Mouse (Mus musculus) hindbrain, embryonic 12.5 days (tissue): ENCODE data around the gene Prmt1. TPM values are rescaled to one million over a fixed set of nuclear protein-coding genes. Genes with fewer than 3 reads are reported as not detected.

Experiments used
- ATAC-seq: fragments of 200-750 bp; cut with Nextera tagmentation; 2 replicates; pipeline ENCODE4 v1.8.0; 2017; ENCODE audit warnings: moderate TSS enrichment; ENCODE audit not compliant: low FRiP score
- H3K27ac ChIP-seq: fragments of 300-500 bp; sonication (generic); 2 replicates; pipeline ENCODE4 v1.5.1; 2016; ENCODE audit warnings: mild to moderate bottlenecking
- H3K27me3 ChIP-seq: fragments of 300-500 bp; sonication (generic); 2 replicates; pipeline ENCODE4 v1.6.1; 2016; ENCODE audit warnings: mild to moderate bottlenecking
- H3K36me3 ChIP-seq: fragments of 300-500 bp; sonication (generic); 2 replicates; pipeline ENCODE4 v1.6.1; 2016; ENCODE audit warnings: mild to moderate bottlenecking
- H3K4me1 ChIP-seq: fragments of 300-500 bp; sonication (generic); 2 replicates; pipeline ENCODE4 v1.6.1; 2016
- H3K4me2 ChIP-seq: fragments of 300-500 bp; sonication (generic); replicated peaks from 2 replicates; pipeline ENCODE4 v1.6.1; 2016; ENCODE audit warnings: mild to moderate bottlenecking
- H3K4me3 ChIP-seq: fragments of 300-500 bp; sonication (generic); 2 replicates; pipeline ENCODE4 v1.5.1; 2016; ENCODE audit warnings: mild to moderate bottlenecking
- H3K9ac ChIP-seq: fragments of 300-500 bp; sonication (generic); 2 replicates; pipeline ENCODE4 v1.6.1; 2016; ENCODE audit warnings: mild to moderate bottlenecking, moderate library complexity
- H3K9me3 ChIP-seq: fragments of 300-500 bp; sonication (generic); replicated peaks from 2 replicates; pipeline ENCODE4 v1.6.1; 2016; ENCODE audit warnings: mild to moderate bottlenecking
- WGBS: fragments of 180-500 bp; shearing (Covaris S2); methylation state at CpG from one replicate; pipeline ENCODE4 v1.1.7; 2016; 5-methylcytosine and 5-hydroxymethylcytosine counted together
- polyA plus RNA-seq: library from polyadenylated mRNA; unstranded; fragments of >200 nt; fragmentation: Nextera tagmentation; extraction: Ambion mirVana; gene quantifications from 2 replicates; pipeline ENCODE4 v1.2.1, GENCODE M21; 2016

The Prmt1 gene
- polyA plus RNA-seq, 1 experiment from 2014 or later, result 566 TPM

- WGBS, result 81% methylated on average over 12 of the region's 12 CpGs
- H3K36me3 ChIP-seq, result 0 out of 2 replicates have a peak, but pooled peaks cover 4% of the 10 kb centered on the region
- H3K27ac ChIP-seq, result no peak overlapping the region
Observed at GRCm38 (mm10) chr7:44954091-44954885, 32.1 kb downstream of the Prmt1 start.

DNA sequence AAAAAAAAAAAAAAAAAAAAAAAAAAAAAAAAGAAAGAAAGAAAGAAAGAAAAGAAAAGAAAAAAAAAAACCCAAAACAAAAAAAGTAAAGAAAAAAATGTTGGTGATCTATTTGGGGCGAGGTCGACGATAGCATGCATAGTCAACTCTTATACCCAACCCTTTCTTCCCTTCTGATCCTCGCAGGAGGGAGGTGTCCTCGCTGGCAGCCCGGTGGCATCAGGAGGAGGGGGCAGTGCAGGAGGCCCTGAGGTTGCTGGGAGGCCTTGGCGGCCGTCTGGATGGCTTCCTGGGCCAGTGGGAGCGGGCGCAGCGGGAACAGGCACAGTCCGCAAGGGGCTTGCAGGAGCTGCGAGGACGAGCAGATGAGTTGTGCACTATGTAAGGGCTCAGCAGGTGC is 32.8 kb downstream of the Prmt1 start:
- Histone ChIP-seq H3K9me3 (no peaks in the 10 kb centered on the region), H3K4me3 (no peak overlapping the region), H3K27ac (no peak overlapping the region), H3K4me1 (peaks cover 14% of the 10 kb centered on the region; the same call in 1 of the 2 replicates), H3K27me3 (peaks cover 36% of the 10 kb centered on the region), H3K9ac (no peak overlapping the region), H3K36me3 (no peaks in the 10 kb centered on the region), H3K4me2 (no peak overlapping the region)
- 58% methylated on average over 14 of the region's 14 CpGs for WGBS
- no peak for ATAC-seq

More at GRCm38 (mm10) chr7:44954091-44954885, 32.1 kb downstream of the Prmt1 start:
- Histone ChIP-seq H3K4me3 (no peak overlapping the region), H3K9me3 (no peaks in the 10 kb centered on the region), H3K4me1 (peaks cover 14% of the 10 kb centered on the region; the same call in 1 of the 2 replicates), H3K4me2 (no peak overlapping the region), H3K9ac (no peak overlapping the region), H3K27me3 (peaks cover 33% of the 10 kb centered on the region)
- ATAC-seq, result no peak

DNA sequence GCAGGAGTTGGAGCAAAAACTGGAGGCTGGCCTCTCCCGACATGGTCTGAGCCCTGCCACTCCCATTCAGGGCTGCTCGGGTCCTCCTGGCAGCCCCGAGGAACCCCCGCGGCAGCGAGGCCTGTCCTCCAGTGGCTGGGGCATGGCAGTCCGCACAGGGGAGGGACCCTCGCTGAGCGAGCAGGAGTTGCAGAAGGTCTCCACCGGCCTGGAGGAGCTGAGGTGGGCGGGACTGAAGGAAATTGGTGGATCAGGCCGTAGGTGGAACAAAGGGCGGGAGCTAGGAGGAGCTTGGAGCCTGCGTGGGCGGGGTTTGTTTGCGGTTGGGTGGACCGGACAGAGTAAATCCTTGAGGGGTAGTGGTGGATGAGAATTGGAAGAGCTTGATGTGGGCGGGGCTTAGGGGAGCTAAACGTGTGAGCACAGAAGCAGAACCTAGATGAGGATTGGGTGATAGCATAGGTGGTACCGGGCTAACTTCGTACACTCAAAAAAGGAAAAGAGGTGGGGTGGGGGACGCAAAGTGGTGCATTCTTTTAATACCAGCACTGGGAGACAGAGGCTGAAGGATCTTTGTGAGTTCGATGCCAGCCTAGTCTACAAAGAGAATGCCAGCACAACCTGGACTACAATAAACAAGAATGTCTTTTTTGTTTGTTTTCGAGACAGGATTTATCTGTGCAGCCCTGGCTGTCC is 33.6 kb downstream of the Prmt1 start:
- peak overlapping the region; percentile 45 for H3K4me3 ChIP-seq

GRCm38 (mm10) chr7:44951960-44952359 is 34.4 kb downstream of the Prmt1 start:
- H3K36me3 ChIP-seq, result no peaks in the 10 kb centered on the region
- H3K27ac ChIP-seq, result no peak overlapping the region
- WGBS, result under 1% methylated on average over 10 of the region's 10 CpGs
- no peaks in the 10 kb centered on the region for H3K9me3 ChIP-seq
- peak overlapping the region; percentile 45 for H3K4me3 ChIP-seq
- H3K4me1 ChIP-seq, result peaks cover 14% of the 10 kb centered on the region; the same call in 1 of the 2 replicates
- peaks cover 44% of the 10 kb centered on the region for H3K27me3 ChIP-seq
- peak overlapping the region; percentile 64 for H3K9ac ChIP-seq
- no peak for ATAC-seq
- H3K4me2 ChIP-seq, result peak overlapping the region; percentile 72

More for the DNA sequence above, 33.6 kb downstream of the Prmt1 start:
- H3K27ac ChIP-seq, result no peak overlapping the region; the same call in 1 of the 2 replicates
- H3K36me3 ChIP-seq, result no peaks in the 10 kb centered on the region
- 6% methylated on average over 24 of the region's 24 CpGs for WGBS
- H3K9me3 ChIP-seq, result no peaks in the 10 kb centered on the region
- H3K4me2 ChIP-seq, result peak overlapping the region; percentile 72
- peaks cover 39% of the 10 kb centered on the region for H3K27me3 ChIP-seq
- ATAC-seq, result peak; percentile 85
- H3K9ac ChIP-seq, result peak overlapping the region; percentile 64
- H3K4me1 ChIP-seq, result peaks cover 14% of the 10 kb centered on the region; the same call in 1 of the 2 replicates

GRCm38 (mm10) chr7:44949922-44950321 is 36.4 kb downstream of the Prmt1 start:
- Histone ChIP-seq H3K36me3 (no peaks in the 10 kb centered on the region), H3K27ac (no peak overlapping the region), H3K4me3 (no peak overlapping the region), H3K9ac (no peak overlapping the region), H3K9me3 (no peaks in the 10 kb centered on the region), H3K4me1 (peaks cover 14% of the 10 kb centered on the region; the same call in 1 of the 2 replicates), H3K4me2 (no peak overlapping the region), H3K27me3 (peaks cover 44% of the 10 kb centered on the region)
- WGBS, result 78% methylated on average over 6 of the region's 6 CpGs
- no peak for ATAC-seq

GRCm38 (mm10) chr7:44942904-44943303 is 43.5 kb downstream of the Prmt1 start, which contains the start of gene Tsks:
Tsks (plus strand) TSS chr7:44943204.
- H3K9ac ChIP-seq, result no peak within 1 kb of the TSS
- H3K4me2 ChIP-seq, result no peak within 1 kb of the TSS
- no peaks in the 10 kb centered on the region for H3K36me3 ChIP-seq
- H3K4me1 ChIP-seq, result no peaks in the 10 kb centered on the region
- H3K27ac ChIP-seq, result no peak within 1 kb of the TSS
- WGBS, result 75% methylated on average over 7 of the region's 7 CpGs
- peaks cover 6% of the 10 kb centered on the region; the same call in 1 of the 2 replicates for H3K27me3 ChIP-seq
- H3K9me3 ChIP-seq, result no peaks in the 10 kb centered on the region
- H3K4me3 ChIP-seq, result no peak within 1 kb of the TSS
- ATAC-seq, result no peak

- no peaks in the 10 kb centered on the region for H3K36me3 ChIP-seq
- H3K4me1 ChIP-seq, result no peaks in the 10 kb centered on the region
- no peak for ATAC-seq
- no peak overlapping the region for H3K4me2 ChIP-seq
- H3K9me3 ChIP-seq, result no peaks in the 10 kb centered on the region
- H3K9ac ChIP-seq, result no peak overlapping the region
- no peak overlapping the region for H3K4me3 ChIP-seq
- WGBS, result 95% methylated on average over 4 of the region's 4 CpGs
- no peaks in the 10 kb centered on the region for H3K27me3 ChIP-seq
- H3K27ac ChIP-seq, result no peak overlapping the region
Observed at GRCm38 (mm10) chr7:44938680-44939079, 47.7 kb downstream of the Prmt1 start.

DNA sequence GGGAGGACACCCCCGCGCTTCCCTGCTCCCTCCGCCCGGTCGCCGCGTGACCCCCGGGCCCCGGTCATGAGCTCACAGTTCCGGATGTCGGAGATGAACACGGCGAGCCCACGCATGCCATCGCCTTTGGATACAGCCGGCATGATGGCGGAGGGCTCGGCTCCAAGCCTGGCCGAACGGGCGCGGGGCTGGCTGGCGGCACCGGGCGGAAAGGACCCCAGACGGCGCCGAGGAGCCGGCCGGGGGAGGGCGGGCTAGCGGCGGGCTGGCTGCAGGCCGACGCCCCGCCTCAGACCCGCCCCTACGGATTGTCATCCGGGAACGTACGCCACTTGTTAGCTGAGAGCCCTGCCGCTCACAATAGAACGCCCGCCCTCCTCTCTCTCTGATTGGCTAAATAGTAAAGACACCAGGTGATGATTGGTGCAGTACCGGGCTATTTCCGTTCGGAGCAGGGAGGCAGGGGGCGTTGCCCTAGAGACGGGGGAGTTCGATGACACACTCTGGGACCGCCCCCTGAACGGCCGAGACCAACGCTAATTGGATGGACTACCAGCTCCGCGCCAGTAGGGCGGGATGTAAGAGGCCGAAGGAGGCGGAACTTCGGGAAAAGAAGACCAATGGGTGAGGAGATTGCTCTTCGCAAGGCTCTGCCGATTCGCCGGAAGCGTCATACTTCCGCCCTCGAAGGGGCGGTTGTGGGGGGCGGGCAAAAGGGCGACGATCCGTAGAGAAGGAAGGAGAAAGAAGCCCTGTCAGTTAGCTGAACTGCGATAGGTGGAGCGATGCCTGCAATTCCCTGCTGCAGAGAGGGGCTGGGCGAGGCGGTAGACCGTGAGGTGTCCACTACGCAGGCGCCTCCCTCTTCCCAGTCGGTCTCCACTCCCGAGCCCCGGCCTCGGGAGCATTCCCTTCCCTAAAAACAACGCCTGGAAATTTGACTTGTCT is 56.9 kb downstream of the Prmt1 start, which contains the start of gene Ap2a1:
TSS of gene Ap2a1 (minus strand) at position 293 of the 948 bp plus-strand sequence.
- no peaks in the 10 kb centered on the region for H3K9me3 ChIP-seq
- H3K27ac ChIP-seq, result peak within 1 kb of the TSS; percentile 95

DNA sequence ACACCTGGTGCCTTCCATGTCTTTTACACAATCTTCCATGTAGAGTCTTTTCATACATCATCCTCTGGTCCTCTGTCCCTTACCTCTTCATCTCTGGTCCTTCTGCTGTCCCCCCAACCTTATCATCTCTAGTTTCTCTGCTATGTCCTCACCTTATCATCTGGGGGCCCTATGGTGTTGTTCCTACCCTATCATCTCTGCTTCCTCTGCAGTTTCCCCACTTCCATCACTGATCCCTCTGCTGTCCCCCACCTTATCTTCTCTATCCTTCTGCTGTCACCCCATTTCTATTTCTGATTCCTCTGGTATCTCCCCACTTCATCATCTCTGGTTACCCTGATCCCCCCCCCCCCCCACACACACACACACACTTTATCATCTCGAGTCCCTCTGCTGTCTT is 57.8 kb downstream of the Prmt1 start:
- Histone ChIP-seq H3K36me3 (peaks cover 29% of the 10 kb centered on the region), H3K27me3 (no peaks in the 10 kb centered on the region), H3K4me2 (peak overlapping the region; percentile 76), H3K9ac (peak overlapping the region; percentile 94), H3K9me3 (no peaks in the 10 kb centered on the region), H3K4me1 (peaks cover 22% of the 10 kb centered on the region), H3K4me3 (peak overlapping the region; percentile 79), H3K27ac (no peak overlapping the region)
- WGBS, result 0% methylated on average over 1 of the region's 1 CpGs
- no peak for ATAC-seq

More for the DNA sequence above, 56.9 kb downstream of the Prmt1 start, which contains the start of gene Ap2a1:
- under 1% methylated on average over 84 of the region's 84 CpGs for WGBS
- H3K4me3 ChIP-seq, result peak within 1 kb of the TSS; percentile 79
- H3K9ac ChIP-seq, result peak within 1 kb of the TSS; percentile 94
- no peaks in the 10 kb centered on the region for H3K27me3 ChIP-seq
- H3K36me3 ChIP-seq, result peaks cover 20% of the 10 kb centered on the region
- peaks cover 22% of the 10 kb centered on the region for H3K4me1 ChIP-seq
- H3K4me2 ChIP-seq, result peak within 1 kb of the TSS; percentile 76
- ATAC-seq, result peak; percentile 100
